Mouse (Mus musculus) frontal cortex, postnatal 36 days (tissue): ENCODE data around the gene Olfr507.
"Not testable (repeated sequence)": the region's sequence is repeated elsewhere in the genome, so short reads cannot be mapped to it uniquely, and the experiment has no call there.

Experiments used
- DNase-seq, 2 experiments: peaks; one replicate each; pipeline ENCODE4 v3.0.0; 2022; ENCODE audit warnings: low spot score in 2 of 2

The Olfr507 gene

DNA sequence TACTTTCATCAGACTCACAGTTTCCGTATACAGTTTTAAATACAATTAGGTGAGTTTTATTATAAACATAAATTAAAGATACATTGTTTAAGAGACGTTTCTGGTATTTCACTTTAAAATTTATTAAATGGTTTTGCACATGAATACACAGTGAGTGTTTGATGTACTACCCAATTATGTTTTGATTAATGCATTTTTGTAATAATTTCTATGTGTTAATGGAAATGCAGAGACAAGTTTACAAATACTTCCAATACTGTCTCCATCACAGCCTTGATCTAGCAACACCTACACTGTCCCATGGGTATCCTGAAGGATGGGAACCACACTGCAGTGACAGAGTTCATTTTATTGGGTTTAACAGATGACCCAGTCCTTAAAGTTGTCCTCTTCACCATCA, at the start of gene Olfr507:
Gene Olfr507 (plus strand): TSS at position 301 of the 400 bp plus-strand sequence.
- DNase-seq, result no peak

DNA sequence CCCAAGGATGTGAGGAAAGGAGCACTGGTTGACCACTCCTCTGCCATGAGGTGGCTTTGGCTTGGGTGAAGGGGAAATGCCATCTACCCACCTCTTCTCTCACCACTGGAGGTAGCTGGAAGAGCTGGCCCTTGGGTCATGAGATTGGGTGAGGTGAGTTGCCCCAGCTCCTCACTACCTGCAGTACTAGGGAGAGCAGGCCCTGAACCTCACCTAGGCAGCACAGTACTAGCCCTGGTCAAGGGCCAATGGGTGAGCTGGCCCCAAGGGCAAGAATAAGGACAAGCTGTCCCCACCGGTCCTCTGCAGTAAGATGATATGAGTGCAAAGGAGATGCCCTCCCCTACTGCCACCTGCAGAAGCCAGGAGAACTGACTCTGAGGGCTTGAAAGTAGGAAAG, 31.8 kb upstream of the Olfr507 start:
- no peak for DNase-seq

DNA sequence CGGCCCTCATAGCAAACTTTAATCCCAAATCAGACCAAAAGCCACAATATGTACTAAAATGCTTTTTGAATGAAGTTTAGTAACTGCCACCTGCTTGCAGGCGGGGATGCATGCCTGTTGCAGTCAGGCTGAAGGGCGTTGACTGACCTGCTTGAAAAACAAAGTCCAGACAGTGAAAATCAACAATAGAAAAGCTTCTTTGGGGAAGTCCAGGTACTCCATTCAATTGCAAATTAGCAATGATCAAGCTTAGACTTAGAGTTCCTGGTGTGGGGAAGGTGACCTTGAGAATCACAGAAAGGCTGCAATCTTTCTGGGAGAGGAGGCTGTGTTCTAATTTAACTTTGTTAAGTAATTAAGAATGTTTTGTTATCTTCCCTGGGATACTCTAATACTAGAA, 19.7 kb upstream of the Olfr507 start:
- DNase-seq, result not testable (repeated sequence)

DNA sequence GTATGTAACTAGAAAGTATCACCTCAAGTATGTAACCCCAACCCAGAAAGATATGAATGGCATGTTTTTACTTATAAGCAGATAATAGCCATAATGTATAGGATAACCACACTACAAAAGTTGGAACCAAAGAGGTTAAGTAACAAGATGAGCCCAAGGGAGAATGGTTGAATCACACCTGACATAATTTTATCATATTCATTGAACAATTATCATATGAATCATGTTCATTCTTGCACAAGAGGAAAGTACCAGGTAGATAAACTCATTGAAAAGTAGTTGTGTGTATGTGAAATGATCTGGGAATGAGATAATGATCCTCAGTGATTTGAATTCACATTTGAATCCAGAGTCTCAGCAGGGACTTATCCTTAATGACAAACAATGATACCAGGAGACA, 11.1 kb upstream of the Olfr507 start, which contains the start of gene Olfr506:
Gene Olfr506 (plus strand): TSS at position 301 of the 400 bp plus-strand sequence.
- DNase-seq, result no peak

DNA sequence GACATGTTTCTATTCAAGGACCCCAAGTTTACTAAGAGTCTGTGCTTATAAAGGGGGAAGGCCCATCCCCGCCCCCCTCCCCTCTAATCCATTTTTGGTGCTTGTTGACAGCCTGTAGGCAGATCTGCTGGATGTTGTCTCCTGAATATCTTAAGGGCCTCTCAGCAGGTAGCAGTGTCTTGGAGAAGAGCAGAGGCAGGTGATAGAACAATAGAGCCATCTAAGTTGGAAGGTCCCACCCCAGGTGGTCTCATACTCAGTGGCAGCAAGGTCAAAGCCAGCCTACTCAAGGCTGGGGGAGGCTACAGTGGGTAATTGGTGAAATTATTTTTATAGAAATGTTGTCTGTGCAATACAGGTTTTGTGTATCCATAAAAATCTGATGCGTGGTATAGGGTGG, 7.5 kb upstream of the Olfr507 start:
- DNase-seq, result no peak

DNA sequence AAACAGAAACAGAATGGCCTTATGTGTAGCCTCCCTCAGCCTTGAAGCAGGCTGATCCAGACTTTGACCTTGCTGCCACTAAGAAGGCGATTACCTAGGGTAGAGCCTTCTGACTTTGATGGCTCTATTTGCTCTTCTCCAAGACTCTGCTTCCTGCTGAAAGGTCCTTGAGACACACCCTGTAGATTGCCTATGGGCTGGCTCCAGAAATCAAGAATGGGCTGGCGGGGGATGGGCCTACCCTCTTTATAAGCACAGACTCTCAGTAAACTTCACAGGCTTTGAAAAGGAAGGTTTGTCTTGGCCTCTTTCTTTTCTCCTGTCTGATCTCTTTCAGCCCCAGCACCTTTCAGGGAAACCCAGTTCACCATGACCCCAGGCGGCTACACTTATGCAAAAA, 4.8 kb upstream of the Olfr507 start:
- DNase-seq, result not testable (repeated sequence)

DNA sequence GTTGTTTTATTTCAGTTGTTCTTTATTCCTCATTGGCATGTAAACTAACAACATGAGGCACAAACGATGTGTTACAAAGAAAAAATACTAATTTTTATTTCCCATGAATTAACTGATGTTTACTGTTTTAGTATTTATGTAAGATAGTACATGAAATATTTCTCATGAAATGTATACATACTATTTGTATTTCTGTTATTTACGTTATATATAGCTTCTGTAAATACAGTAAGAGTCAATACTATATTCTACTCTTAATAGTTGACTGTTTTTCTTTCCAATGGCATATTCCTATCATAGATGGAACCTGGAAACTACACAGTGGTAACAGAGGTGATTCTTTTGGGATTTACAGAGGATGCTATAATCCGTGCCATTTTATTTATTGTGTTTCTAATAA, 8.1 kb downstream of the Olfr507 start, which contains the start of gene Olfr508:
Gene Olfr508 (plus strand): TSS at position 301 of the 400 bp plus-strand sequence.
- no peak for DNase-seq

DNA sequence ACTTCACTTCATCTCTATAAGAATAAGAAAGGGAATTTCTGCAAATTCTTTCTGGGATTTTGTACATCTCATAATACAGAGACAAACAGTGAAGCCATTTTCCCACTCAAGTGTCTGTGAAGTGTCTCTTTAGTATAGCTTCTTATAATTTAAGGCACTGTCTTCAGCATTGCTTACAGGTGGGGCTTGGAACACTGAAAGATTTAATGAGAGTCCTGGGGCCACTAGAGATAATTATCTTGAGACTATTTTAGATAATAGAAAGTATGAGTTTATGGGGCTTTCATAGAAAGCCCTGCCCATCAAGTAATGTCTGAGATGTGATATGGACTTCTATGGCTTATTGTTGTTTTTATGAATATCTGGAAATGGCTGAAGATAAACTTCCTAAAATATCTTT, 30.2 kb downstream of the Olfr507 start, which contains the start of gene Olfr509:
Gene Olfr509 (minus strand): TSS at position 101 of the 400 bp plus-strand sequence.
- no peak for DNase-seq

DNA sequence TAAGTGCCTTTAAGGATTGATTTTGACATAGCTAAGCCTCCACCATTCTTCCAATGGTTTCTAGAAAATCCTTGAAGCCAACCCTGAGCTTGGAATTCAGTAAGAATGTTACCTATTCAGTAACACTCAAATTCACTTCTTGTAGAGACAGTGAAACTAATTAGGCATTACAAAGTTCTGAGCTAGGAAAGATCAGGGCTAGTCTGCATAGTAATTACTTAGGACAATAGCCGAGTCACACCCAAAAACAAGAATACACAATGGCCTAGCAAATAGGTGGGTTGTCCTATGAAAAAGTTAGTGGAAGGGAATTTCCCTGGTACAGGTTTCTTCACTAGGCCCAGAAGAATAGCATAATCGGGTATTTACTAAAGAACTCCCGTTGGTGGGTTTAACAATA, 40.8 kb downstream of the Olfr507 start:
- DNase-seq, result no peak

DNA sequence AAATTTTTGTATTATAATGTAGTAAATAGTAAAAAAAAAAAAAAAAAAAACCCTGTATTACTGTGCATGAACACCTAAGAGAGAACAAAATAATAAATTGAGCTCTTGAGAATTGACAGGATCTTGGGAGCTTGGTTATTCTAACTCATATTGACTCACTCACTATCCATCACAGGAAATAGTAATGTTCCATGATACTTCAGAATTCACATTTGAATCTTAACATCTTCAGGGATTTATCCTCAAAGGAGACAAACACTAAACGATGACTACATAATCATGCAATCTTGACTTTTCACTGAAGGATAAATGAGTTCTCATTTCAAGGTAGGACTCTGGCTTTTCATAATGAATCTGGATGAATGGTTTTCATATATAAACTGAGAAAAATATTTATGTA, 44.5 kb downstream of the Olfr507 start, which contains the start of gene Olfr510:
Gene Olfr510 (plus strand): TSS at position 301 of the 400 bp plus-strand sequence.
- no peak for DNase-seq

DNA sequence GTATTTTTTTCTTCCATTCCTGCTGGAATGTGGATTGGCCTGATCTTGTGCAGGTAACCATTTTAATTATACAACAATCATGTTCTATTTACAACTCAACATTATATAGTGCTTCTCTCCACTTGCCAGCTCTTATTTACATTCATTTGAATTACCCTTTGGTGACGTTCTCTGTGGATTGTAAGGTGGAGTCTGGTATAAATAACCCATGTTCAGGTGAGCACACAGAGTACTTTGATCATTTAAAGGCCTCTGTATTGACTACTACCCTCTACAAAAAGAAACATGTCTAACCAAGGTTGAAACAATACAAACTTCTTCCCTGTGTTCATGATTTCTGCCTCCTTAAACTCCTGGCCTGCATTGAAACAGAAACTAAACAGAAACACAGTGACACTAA, 49.4 kb downstream of the Olfr507 start:
- no peak for DNase-seq
